Mouse (Mus musculus) ES-Bruce4 (cell line): ENCODE measurements around the gene Cyth4.

ENCODE experiments used
- CTCF ChIP-seq: IDR thresholded peaks from one replicate; pipeline ENCODE4 v1.8.1; 2011; ENCODE audit warnings: low read depth, low read length
- EP300 ChIP-seq: IDR thresholded peaks from 2 replicates; pipeline ENCODE4 v1.6.1; 2011; ENCODE audit warnings: low read depth, low read length; ENCODE audit not compliant: insufficient read depth

DNA sequence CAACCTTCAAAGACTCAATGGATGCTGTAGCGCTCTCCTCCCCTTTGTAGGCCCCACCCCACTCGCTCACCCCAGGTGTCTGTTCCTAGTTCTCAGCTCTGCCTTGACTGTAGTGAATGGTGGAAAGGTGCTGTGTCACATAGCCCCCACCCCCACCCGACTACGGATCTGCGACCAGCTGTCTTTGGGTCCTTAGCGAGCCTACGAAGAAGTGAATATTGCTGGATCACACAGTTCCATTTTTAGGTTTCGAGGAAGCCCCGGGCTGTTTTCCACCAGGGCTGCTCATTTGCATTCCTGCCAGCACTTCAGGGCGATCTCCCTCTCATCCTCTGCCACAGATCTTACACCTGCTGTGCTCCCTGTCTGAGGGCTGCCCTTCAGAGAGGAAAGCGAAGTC lies 13.5 kb upstream of the Cyth4 start:
- TF ChIP-seq CTCF (no peak), EP300 (no peak)
